Mouse (Mus musculus): ENCODE results near the gene Anp32b.

The Anp32b gene

DNA sequence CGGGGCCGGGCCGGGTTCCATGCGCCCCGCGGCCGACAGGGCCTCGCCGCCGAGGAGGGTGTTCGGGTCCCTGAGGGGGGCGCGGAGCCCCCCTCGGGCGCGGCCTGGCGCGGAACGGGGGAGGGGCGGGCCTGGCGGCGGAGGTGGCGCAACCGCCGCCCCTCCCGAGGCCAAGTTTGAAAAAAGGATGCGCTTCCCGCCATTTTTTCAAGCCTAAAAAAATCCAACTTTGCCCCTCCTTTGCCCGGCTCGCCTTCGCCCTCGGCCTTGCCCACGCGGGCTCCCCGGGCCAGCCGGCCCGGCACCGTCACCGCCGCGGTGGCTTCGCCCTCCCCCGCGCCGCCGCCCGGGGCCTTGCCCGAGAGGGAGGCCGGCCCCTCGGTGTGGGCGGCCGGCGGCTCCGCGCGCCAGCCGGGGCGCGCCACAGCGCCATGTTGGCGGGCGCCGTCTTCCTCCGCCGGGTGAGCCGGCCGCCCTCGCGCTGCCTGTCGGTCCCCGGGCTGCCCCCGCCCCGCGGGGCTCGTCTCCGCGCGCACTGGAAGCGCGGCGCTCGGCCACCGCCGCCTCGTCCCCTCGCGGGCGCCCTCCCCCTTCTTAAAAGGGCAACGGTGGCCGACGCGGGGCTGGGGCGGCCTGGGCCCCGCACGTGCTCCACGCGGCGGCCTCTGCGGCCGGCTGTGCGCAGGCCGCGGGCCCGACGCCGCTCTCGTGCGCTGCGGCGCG lies 1.2 kb downstream of the Anp32b start:
- in situ Hi-C loops (cut with MboI, MseI), result no loop called here

- in situ Hi-C loops (cut with MboI, MseI), result no loop called here
Observed at GRCm38 (mm10) chr4:46452481-46452850, 1.8 kb downstream of the Anp32b start.

DNA sequence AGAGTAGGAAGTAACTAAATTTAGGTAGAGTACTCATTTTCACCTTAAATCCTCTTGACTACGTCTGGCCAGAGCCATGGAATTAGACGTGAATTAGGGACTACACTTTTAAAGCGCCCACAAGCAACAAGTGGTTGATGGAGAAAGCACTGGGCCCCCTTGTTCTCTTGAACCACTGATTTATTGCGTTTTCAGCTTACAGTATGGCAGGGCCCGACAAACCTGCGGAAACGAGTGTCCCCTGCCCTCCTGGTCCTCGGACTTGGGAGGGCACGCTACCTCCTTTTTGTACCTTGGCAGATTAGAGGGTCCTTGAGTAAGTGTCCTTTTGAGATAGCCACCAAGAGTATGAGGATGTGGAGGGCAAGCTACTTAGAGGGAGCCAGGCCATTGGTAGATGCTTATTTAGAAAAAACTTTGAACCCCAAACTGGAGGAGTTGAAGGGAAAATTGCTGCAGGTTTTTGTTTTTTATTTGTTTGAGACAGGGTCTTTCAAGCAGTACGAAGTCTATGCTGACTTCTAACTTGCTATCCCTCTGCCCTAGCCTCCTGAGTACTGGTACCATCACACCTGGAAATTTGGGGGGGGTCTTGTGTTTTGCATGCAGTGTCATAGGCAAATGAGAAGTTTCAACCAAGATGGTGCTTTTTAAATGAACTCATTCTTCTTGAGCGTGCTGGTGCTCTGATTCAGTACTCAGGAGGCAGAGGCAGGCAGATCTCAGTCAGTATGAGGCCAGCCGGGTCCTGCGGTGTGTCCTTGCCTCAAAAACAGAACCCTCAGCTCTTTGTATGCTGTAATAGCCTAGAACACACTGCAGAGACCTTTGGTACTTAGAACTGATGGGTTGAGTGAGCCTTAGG lies 2.4 kb downstream of the Anp32b start:
- in situ Hi-C loops (cut with MboI, MseI), result no loop called here

DNA sequence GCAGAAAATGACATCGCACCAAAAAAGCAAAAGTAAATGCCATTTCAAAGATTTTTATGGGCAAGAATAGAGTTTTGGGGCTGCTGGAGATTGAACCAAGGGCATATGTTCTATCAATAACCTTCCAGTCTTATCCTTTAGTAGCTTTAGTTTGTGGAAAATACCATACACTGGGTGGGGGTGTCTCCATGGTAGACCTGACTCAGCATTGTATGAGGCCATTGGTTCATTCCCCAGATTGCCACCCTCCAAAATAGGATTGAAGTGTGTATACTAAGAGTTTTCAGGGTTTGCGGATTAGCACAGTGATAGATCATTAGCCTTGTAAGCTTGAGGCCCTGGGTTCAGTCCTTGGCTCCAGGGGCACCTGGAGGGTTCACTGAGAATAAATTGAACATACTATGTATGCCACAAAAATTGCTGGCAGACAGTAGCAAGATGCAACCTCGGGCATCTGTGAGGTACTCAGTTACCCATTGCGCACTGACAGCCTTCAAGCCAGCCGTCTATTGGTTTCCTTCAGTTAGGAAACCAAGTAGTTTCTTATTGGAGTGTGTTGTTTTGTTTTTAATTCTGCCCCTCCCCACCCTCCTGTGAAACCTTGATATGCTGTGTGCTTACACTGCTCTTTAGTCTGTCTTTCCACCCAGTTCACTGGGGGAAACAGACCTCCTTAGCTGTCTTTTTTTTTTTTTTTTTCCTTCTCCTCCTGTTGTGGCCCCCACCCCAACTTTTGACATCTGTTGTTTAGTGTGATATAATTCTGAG lies 3.6 kb downstream of the Anp32b start:
- in situ Hi-C loops (cut with MboI, MseI), result no loop called here

GRCm38 (mm10) chr4:46456762-46457161 lies 6.1 kb downstream of the Anp32b start:
- in situ Hi-C loops (cut with MboI, MseI), result no loop called here

DNA sequence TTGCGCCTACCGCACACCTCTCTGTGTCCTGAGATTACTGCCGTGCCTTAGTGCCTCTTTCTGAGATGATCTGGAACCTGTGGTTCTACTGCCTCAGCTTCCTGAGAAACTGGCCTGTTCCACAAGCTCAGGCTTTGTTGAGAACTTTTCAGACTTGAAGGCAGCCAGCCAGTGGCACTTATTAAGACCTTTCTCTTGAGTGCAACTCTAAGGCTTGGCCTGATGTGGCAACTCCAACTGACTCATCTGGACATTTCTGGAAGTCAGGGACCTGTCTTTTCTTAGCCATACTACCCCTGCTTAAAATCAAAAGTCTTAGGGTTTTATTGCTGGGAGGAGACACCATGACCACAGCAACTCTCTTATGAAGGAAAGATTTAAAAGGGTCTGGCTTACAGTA lies 6.5 kb downstream of the Anp32b start:
- in situ Hi-C loops (cut with MboI, MseI), result no loop called here

DNA sequence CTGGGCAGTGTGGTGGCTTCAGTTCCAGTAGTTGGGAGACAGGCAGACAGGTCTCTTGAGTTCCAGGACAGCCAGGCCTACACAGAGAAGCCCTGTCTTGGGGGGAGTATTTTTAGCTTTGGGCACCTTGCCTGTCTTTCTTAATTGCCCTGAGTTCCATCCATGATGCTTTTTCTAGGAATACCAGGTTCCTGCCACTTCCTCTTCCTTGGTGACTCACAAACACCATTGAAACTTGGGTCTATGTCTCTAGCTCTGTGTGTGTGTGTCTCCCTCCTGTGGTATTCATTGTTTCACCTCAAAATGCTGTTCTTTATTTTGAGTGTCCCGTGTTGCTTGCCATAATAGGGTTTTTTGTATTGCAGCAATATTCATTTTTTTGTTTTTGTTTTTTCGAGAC lies 7.7 kb downstream of the Anp32b start:
- in situ Hi-C loops (cut with MboI, MseI), result no loop called here

GRCm38 (mm10) chr4:46463130-46463830 lies 12.6 kb downstream of the Anp32b start:
- in situ Hi-C loops (cut with MboI, MseI), result no loop called here

DNA sequence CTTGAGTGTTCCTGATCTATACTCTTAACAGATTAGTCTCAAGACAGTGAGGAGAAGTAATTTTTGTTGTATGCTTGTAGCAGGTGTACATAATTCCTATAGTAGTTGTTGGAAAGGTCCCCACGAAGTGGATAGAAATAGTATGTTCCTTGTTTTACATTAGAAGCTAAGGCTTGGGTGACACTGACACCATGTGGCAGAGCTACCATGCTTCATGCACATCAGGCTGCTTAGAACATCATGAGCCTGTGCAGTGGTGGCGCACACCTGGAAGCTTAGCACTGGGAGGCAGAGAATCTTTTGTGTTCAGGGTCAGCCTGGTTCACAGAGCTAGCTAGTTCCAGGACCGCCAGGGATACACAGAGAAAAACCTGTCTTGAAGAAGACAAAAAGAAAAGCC lies 15.0 kb downstream of the Anp32b start:
- in situ Hi-C loops (cut with MboI, MseI), result no loop called here

DNA sequence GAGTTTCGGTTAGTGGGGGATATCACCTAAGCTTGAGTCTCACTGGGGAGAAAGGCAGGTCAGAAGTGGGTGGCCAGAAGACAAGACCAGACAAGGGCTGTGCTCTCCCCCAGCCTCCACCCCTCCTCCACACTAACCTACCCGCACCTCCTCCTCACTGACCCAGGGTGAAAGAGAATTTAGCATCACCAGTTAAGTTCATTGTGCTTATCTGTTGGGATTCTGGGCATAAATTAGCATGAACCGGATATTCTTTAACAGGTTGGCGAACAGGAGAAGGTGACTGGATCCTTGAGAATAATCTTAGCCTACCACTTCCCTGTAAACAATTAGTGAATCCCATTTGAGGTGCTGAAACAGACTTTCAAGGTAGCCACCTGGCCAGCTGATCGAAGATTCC lies 24.4 kb downstream of the Anp32b start:
- in situ Hi-C loops (cut with MboI, MseI), result loop anchor here in 1 of 2 experiments (10.0 kb wide), 1 partner anchor 90 kb away; the partner anchor contains the start of gene Trmo

DNA sequence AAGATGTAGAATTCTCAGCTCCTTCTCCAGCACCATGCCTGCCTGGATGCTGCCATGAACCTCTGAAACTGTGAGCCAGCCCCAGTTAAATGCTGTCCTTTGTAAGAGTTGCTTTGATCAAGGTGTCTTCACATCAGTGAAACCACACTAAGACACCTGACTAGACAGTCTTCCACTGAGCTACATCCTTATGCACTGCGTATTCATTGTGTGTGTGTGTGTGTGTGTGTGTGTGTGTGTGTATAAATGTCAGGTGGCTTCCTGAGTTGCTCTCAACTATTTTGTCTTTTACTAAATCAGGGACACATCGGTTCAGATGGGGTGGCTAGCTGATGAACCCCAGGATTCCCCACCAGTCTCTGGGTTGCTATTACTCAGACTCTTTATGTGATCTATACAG lies 28.4 kb downstream of the Anp32b start:
- in situ Hi-C loops (cut with MboI, MseI), result loop anchor here in 1 of 2 experiments (10.0 kb wide), 1 partner anchor 94 kb away; the partner anchor contains the start of gene Trmo

GRCm38 (mm10) chr4:46485696-46486417 lies 35.2 kb downstream of the Anp32b start:
- in situ Hi-C loops (cut with MboI, MseI), result no loop called here

GRCm38 (mm10) chr4:46487348-46487747 lies 36.6 kb downstream of the Anp32b start:
- in situ Hi-C loops (cut with MboI, MseI), result no loop called here

- in situ Hi-C loops (cut with MboI, MseI), result no loop called here
Observed at GRCm38 (mm10) chr4:46489028-46489925, 38.6 kb downstream of the Anp32b start, which contains the start of gene Nans. Nans (plus strand) TSS chr4:46489248.

GRCm38 (mm10) chr4:46493071-46493470 lies 42.4 kb downstream of the Anp32b start:
- in situ Hi-C loops (cut with MboI, MseI), result loop anchor here in 1 of 2 experiments (10.0 kb wide), 1 partner anchor 298 kb away; the partner anchor contains the start of gene Xpa

GRCm38 (mm10) chr4:46495543-46495942 lies 44.8 kb downstream of the Anp32b start:
- in situ Hi-C loops (cut with MboI, MseI), result loop anchor here in 1 of 2 experiments (10.0 kb wide), 1 partner anchor 301 kb away; the partner anchor contains the start of gene Xpa

DNA sequence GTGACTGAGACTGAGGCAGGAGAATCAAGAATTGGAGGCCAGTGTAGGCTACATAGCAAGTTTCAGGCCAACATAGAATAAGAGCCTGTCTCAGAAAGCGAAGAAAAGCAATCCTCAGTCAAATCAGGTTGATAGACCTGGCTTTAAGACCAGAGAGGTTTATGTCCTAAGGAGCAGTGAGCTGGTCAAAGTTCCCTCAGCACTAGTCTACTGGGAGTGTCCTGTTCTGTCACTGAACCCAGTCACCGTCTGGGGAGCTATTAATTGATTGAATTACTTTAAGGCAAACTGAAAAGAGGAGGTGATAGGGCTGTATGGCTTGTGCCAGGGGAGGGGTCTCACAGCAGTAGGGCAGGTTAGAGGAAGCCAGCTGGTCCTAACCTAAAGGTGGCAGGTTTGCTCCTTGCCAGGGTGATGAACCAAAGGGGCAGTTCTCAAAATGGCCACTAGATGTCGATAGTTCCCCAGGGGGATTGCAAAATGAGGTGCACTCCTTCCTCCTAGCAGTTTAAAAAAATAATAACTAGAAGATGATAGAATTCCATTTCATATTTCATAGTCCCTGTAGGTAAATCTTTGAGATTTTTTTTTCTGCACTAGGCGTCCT lies 46.7 kb downstream of the Anp32b start:
- in situ Hi-C loops (cut with MboI, MseI), result loop anchor here in 1 of 2 experiments (10.0 kb wide), 1 partner anchor 303 kb away; the partner anchor contains the start of gene Xpa

- in situ Hi-C loops (cut with MboI, MseI), result loop anchor here in 1 of 2 experiments (10.0 kb wide), 1 partner anchor 304 kb away; the partner anchor contains the start of gene Xpa
Observed at GRCm38 (mm10) chr4:46498511-46498910, 47.8 kb downstream of the Anp32b start.

DNA sequence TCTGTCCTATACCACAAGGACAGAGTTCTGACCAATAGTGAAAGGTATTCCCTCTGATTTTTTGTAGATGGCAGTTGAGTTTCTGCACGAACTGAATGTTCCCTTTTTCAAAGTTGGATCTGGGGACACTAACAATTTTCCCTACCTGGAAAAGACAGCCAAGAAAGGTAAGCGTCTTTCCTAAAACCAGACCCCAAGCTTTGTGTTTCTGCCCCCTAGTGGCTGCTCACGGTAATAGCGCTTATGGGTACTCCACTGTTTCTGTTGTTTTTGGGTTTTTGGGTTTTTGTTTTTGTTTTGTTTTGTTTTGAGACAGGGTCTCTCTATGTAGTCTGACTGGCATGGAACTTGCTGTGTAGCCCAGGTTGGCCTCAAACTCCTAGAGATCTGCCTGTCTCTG lies 48.3 kb downstream of the Anp32b start:
- in situ Hi-C loops (cut with MboI, MseI), result loop anchor here in 1 of 2 experiments (10.0 kb wide), 1 partner anchor 304 kb away; the partner anchor contains the start of gene Xpa

Data from T-helper 17 cell (primary cell).